Mouse (Mus musculus) brain, embryonic 14.5 days (tissue): ENCODE measurements at regions not wholly inside any gene's neighbourhood (a gene's known extent, or its start where the extent isn't known, plus 50 kb on each side); places are given as distances from the start of the nearest gene placed in this dataset.

Experiments used
- CTCF ChIP-seq: fragments of 200-500 bp; IDR thresholded peaks from 2 replicates; pipeline ENCODE4 v1.5.1; 2012; ENCODE audit warnings: inconsistent platforms, mild to moderate bottlenecking, moderate library complexity, borderline replicate concordance; ENCODE audit not compliant: insufficient read depth, insufficient read length; ENCODE audit errors: extremely low read depth
- POLR2A ChIP-seq: fragments of 200-500 bp; IDR thresholded peaks from 2 replicates; pipeline ENCODE4 v1.6.1; 2012; ENCODE audit warnings: mild to moderate bottlenecking, inconsistent platforms, borderline replicate concordance; ENCODE audit not compliant: poor library complexity, insufficient read depth, insufficient read length, severe bottlenecking; ENCODE audit errors: extremely low read depth

DNA sequence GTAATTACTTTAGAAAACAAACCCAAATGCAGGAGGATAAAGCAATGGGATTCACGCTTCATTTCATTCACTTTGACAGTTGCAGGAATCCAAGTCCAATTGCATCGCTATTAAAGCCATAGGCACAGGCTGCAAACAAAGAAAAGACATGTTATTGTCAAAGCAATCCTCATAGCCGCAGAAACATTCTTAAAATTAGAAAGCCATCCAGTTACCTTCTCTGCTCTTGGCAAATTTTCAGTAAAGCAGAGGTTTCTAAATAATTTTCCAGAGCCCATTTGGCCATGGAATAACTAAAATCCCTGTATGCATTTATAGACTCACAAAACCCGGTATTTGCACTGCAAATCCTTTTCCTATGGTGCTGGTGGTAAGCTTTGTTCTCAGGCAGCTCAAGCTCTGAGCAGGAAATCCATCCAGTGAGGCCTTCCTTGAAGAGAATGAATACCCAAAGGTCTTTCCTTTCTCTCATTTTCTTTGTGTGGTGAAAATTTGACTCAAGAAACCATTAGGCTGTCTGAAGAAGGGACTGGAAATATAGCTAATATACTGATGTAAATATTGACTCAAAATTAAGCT lies 590.6 kb upstream of the Sorcs1 start:
- TF ChIP-seq POLR2A (no peak), CTCF (no peak)
